Mouse (Mus musculus): ENCODE data around the gene Gpc6. TPM values are rescaled to one million over a fixed set of nuclear protein-coding genes. Genes with fewer than 3 reads are reported as not detected.

Gene Gpc6
- polyA plus RNA-seq, 1 experiment from 2014 or later: 36.7 TPM

GRCm38 (mm10) chr14:117527053-117527452 is 601.9 kb downstream of the Gpc6 start:
- Histone ChIP-seq H3K27ac (ENCODE audit: low read depth, low read length) (no peak overlapping the region), H3K27me3 (ENCODE audit: control insufficient read depth, insufficient read depth, low read length) (no peaks in the 10 kb centered on the region), H3K9ac (ENCODE audit: low read length) (no peak overlapping the region), H3K4me3 (ENCODE audit: low read depth, low read length) (no peak overlapping the region), H3K9me3 (ENCODE audit: control insufficient read depth, low read length) (no peaks in the 10 kb centered on the region), H3K36me3 (ENCODE audit: control insufficient read depth, insufficient read depth, low read length) (no peaks in the 10 kb centered on the region), H3K4me1 (replicated peaks; ENCODE audit: control insufficient read depth, insufficient read depth, low read length) (no peaks in the 10 kb centered on the region), H3K4me2 (ENCODE audit: low read depth, low read length, severe bottlenecking) (no peak overlapping the region)
- WGBS: 94% methylated on average over 7 of the region's 7 CpGs
- DNase-seq (ENCODE audit: low spot score) (no peak), ATAC-seq (replicated peaks; ENCODE audit: low FRiP score) (no peak)

- H3K27ac ChIP-seq (ENCODE audit: low read depth, low read length): no peak overlapping the region
Observed at GRCm38 (mm10) chr14:117529439-117529838, 604.3 kb downstream of the Gpc6 start.

GRCm38 (mm10) chr14:117552776-117553175 is 627.7 kb downstream of the Gpc6 start:
- Histone ChIP-seq H3K4me3 (ENCODE audit: low read depth, low read length) (no peak overlapping the region), H3K9ac (ENCODE audit: low read length) (no peak overlapping the region), H3K27me3 (ENCODE audit: control insufficient read depth, insufficient read depth, low read length) (no peaks in the 10 kb centered on the region), H3K9me3 (ENCODE audit: control insufficient read depth, low read length) (no peaks in the 10 kb centered on the region), H3K4me1 (replicated peaks; ENCODE audit: control insufficient read depth, insufficient read depth, low read length) (no peaks in the 10 kb centered on the region), H3K27ac (ENCODE audit: low read depth, low read length) (no peak overlapping the region), H3K4me2 (ENCODE audit: low read depth, low read length, severe bottlenecking) (no peak overlapping the region), H3K36me3 (ENCODE audit: control insufficient read depth, insufficient read depth, low read length) (no peaks in the 10 kb centered on the region)
- no peak for DNase-seq (ENCODE audit: low spot score)
- ATAC-seq (replicated peaks; ENCODE audit: low FRiP score): no peak

More at GRCm38 (mm10) chr14:117529439-117529838, 604.3 kb downstream of the Gpc6 start:
- Histone ChIP-seq H3K4me1 (replicated peaks; ENCODE audit: control insufficient read depth, insufficient read depth, low read length) (no peaks in the 10 kb centered on the region), H3K4me3 (ENCODE audit: low read depth, low read length) (no peak overlapping the region), H3K36me3 (ENCODE audit: control insufficient read depth, insufficient read depth, low read length) (no peaks in the 10 kb centered on the region), H3K4me2 (ENCODE audit: low read depth, low read length, severe bottlenecking) (no peak overlapping the region), H3K9ac (ENCODE audit: low read length) (no peak overlapping the region), H3K27me3 (ENCODE audit: control insufficient read depth, insufficient read depth, low read length) (no peaks in the 10 kb centered on the region), H3K9me3 (ENCODE audit: control insufficient read depth, low read length) (no peaks in the 10 kb centered on the region)
- 86% methylated on average over 3 of the region's 3 CpGs for WGBS
- ATAC-seq (replicated peaks; ENCODE audit: low FRiP score) (no peak), DNase-seq (ENCODE audit: low spot score) (no peak)

- no peak overlapping the region for H3K4me3 ChIP-seq (ENCODE audit: low read depth, low read length)
- no peaks in the 10 kb centered on the region for H3K4me1 ChIP-seq (replicated peaks; ENCODE audit: control insufficient read depth, insufficient read depth, low read length)
- no peak overlapping the region for H3K4me2 ChIP-seq (ENCODE audit: low read depth, low read length, severe bottlenecking)
- DNase-seq (ENCODE audit: low spot score): no peak
- H3K9ac ChIP-seq (ENCODE audit: low read length): no peak overlapping the region
- H3K36me3 ChIP-seq (ENCODE audit: control insufficient read depth, insufficient read depth, low read length): no peaks in the 10 kb centered on the region
- peak; percentile 51; the same call in 1 of the 2 replicates for ATAC-seq (replicated peaks; ENCODE audit: low FRiP score)
- H3K27me3 ChIP-seq (ENCODE audit: control insufficient read depth, insufficient read depth, low read length): no peaks in the 10 kb centered on the region
- no peaks in the 10 kb centered on the region for H3K9me3 ChIP-seq (ENCODE audit: control insufficient read depth, low read length)
- WGBS: 70% methylated on average over 7 of the region's 7 CpGs
- no peak overlapping the region for H3K27ac ChIP-seq (ENCODE audit: low read depth, low read length)
Observed at GRCm38 (mm10) chr14:117556715-117557320, 631.7 kb downstream of the Gpc6 start.

- Histone ChIP-seq H3K4me3 (ENCODE audit: low read depth, low read length) (no peak overlapping the region), H3K9ac (ENCODE audit: low read length) (no peak overlapping the region), H3K4me2 (ENCODE audit: low read depth, low read length, severe bottlenecking) (no peak overlapping the region), H3K9me3 (ENCODE audit: control insufficient read depth, low read length) (no peaks in the 10 kb centered on the region), H3K36me3 (ENCODE audit: control insufficient read depth, insufficient read depth, low read length) (no peaks in the 10 kb centered on the region), H3K4me1 (replicated peaks; ENCODE audit: control insufficient read depth, insufficient read depth, low read length) (no peaks in the 10 kb centered on the region), H3K27ac (ENCODE audit: low read depth, low read length) (no peak overlapping the region), H3K27me3 (ENCODE audit: control insufficient read depth, insufficient read depth, low read length) (no peaks in the 10 kb centered on the region)
- ATAC-seq (replicated peaks; ENCODE audit: low FRiP score) (no peak), DNase-seq (ENCODE audit: low spot score) (no peak)
- 90% methylated on average over 4 of the region's 4 CpGs for WGBS
Observed at GRCm38 (mm10) chr14:117562146-117562545, 637.0 kb downstream of the Gpc6 start.

DNA sequence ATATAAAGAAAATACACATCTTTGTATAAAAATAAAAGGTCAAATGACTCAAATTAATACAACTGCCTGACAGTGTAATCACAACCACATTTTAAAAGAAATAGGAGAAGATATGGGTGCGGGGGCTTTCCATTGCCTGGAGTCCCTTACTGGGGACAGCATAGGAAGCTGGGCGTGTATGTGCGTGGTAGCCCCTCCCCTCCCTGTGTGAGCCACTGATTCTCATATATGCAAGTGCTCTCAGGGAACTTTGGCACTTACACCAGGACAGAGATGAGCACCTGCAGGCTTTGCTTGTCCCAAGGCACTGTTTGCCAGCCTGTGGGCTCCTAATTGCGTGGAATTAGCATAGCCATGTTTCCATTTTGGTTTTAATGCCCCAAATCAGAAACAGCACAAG is 644.2 kb downstream of the Gpc6 start:
- no peak overlapping the region for H3K27ac ChIP-seq (ENCODE audit: low read depth, low read length)
- 80% methylated on average over 4 of the region's 4 CpGs for WGBS
- no peak overlapping the region for H3K4me3 ChIP-seq (ENCODE audit: low read depth, low read length)
- ATAC-seq (replicated peaks; ENCODE audit: low FRiP score): no peak
- no peaks in the 10 kb centered on the region for H3K9me3 ChIP-seq (ENCODE audit: control insufficient read depth, low read length)
- no peak overlapping the region for H3K4me2 ChIP-seq (ENCODE audit: low read depth, low read length, severe bottlenecking)
- no peaks in the 10 kb centered on the region for H3K4me1 ChIP-seq (replicated peaks; ENCODE audit: control insufficient read depth, insufficient read depth, low read length)
- H3K27me3 ChIP-seq (ENCODE audit: control insufficient read depth, insufficient read depth, low read length): no peaks in the 10 kb centered on the region
- H3K36me3 ChIP-seq (ENCODE audit: control insufficient read depth, insufficient read depth, low read length): no peaks in the 10 kb centered on the region
- no peak for DNase-seq (ENCODE audit: low spot score)
- no peak overlapping the region for H3K9ac ChIP-seq (ENCODE audit: low read length)

DNA sequence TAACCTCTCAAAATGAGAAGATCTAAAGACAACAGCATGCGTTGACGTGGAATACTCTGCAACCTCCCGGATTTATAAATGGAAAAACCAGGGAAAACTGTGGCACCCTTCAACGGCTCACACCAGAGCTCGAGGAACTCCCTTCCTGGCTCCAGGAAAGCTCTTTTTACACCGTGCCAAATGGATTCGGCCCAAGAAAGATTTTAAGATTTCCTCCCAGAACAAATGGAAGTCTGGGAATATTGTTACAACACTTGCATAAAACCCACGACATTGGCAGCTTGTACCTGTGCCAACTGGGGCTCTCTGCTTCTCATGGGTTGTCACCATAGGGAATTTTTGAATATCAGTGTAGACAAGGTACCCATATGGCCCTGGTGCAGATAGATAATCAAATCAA is 647.1 kb downstream of the Gpc6 start:
- 92% methylated on average over 8 of the region's 8 CpGs for WGBS

DNA sequence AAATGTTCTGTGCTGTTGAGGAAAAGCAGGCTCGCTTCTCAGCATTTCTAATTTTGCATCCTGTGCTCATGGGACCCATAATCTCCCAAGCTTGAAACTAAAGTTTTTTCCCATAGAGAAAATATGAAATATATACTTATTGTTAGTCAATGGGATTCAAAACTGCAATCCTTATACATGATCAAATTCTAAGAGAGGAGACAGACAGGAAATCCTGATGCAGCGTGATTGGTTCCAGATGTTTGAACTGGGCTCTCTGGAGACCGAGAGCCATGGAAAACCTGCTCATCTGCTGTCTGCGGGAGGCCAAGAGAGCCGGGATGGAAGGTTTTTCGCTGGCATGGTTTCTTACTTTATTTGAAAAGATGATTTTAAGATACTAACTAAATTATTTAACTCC is 649.1 kb downstream of the Gpc6 start:
- no peak overlapping the region for H3K27ac ChIP-seq (ENCODE audit: low read depth, low read length)
- H3K4me3 ChIP-seq (ENCODE audit: low read depth, low read length): no peak overlapping the region
- WGBS: 90% methylated on average over 6 of the region's 6 CpGs
- no peaks in the 10 kb centered on the region for H3K4me1 ChIP-seq (replicated peaks; ENCODE audit: control insufficient read depth, insufficient read depth, low read length)
- no peak for DNase-seq (ENCODE audit: low spot score)
- H3K27me3 ChIP-seq (ENCODE audit: control insufficient read depth, insufficient read depth, low read length): no peaks in the 10 kb centered on the region
- H3K36me3 ChIP-seq (ENCODE audit: control insufficient read depth, insufficient read depth, low read length): no peaks in the 10 kb centered on the region
- H3K9me3 ChIP-seq (ENCODE audit: control insufficient read depth, low read length): no peaks in the 10 kb centered on the region
- ATAC-seq (replicated peaks; ENCODE audit: low FRiP score): no peak
- no peak overlapping the region for H3K4me2 ChIP-seq (ENCODE audit: low read depth, low read length, severe bottlenecking)
- no peak overlapping the region for H3K9ac ChIP-seq (ENCODE audit: low read length)

More for the DNA sequence above, 647.1 kb downstream of the Gpc6 start:
- Histone ChIP-seq H3K27me3 (ENCODE audit: control insufficient read depth, insufficient read depth, low read length) (no peaks in the 10 kb centered on the region), H3K4me3 (ENCODE audit: low read depth, low read length) (no peak overlapping the region), H3K9ac (ENCODE audit: low read length) (no peak overlapping the region), H3K4me2 (ENCODE audit: low read depth, low read length, severe bottlenecking) (no peak overlapping the region), H3K4me1 (replicated peaks; ENCODE audit: control insufficient read depth, insufficient read depth, low read length) (no peaks in the 10 kb centered on the region), H3K9me3 (ENCODE audit: control insufficient read depth, low read length) (no peaks in the 10 kb centered on the region), H3K27ac (ENCODE audit: low read depth, low read length) (no peak overlapping the region), H3K36me3 (ENCODE audit: control insufficient read depth, insufficient read depth, low read length) (no peaks in the 10 kb centered on the region)
- ATAC-seq (replicated peaks; ENCODE audit: low FRiP score): no peak
- DNase-seq (ENCODE audit: low spot score): no peak

- 95% methylated on average over 6 of the region's 6 CpGs for WGBS
- no peaks in the 10 kb centered on the region for H3K9me3 ChIP-seq (ENCODE audit: control insufficient read depth, low read length)
Observed at GRCm38 (mm10) chr14:117581740-117582139, 656.6 kb downstream of the Gpc6 start.

More at GRCm38 (mm10) chr14:117581740-117582139, 656.6 kb downstream of the Gpc6 start:
- H3K9ac ChIP-seq (ENCODE audit: low read length): no peak overlapping the region
- H3K36me3 ChIP-seq (ENCODE audit: control insufficient read depth, insufficient read depth, low read length): no peaks in the 10 kb centered on the region
- no peak overlapping the region for H3K4me2 ChIP-seq (ENCODE audit: low read depth, low read length, severe bottlenecking)
- DNase-seq (ENCODE audit: low spot score): no peak
- H3K4me3 ChIP-seq (ENCODE audit: low read depth, low read length): no peak overlapping the region
- H3K4me1 ChIP-seq (replicated peaks; ENCODE audit: control insufficient read depth, insufficient read depth, low read length): no peaks in the 10 kb centered on the region
- no peak for ATAC-seq (replicated peaks; ENCODE audit: low FRiP score)
- H3K27ac ChIP-seq (ENCODE audit: low read depth, low read length): no peak overlapping the region
- no peaks in the 10 kb centered on the region for H3K27me3 ChIP-seq (ENCODE audit: control insufficient read depth, insufficient read depth, low read length)

Data from forebrain, embryonic 11.5 days (tissue).